Comparison of ENCODE assay signal across 8 mouse cellular contexts in the genomic region with DNA sequence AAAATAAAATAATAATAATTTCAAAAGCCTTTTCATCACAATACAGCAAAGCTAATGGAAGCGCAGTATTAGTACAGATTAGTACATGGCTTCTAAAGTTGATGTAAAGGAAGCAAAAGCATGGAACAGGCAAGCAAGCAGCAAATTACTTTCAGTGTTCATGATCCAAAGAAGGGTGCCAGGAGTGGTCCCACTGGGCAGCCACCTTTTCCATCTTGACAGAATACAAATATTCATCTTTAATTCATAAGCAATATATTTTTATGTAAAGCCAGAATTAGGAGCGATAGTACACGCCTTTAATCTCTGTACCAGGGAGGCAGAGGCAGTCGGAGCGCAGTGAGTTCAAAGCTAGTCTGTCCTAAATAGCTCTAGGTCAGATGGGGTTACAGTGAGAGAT. TPM values are rescaled to one million over a fixed set of nuclear protein-coding genes. Genes with fewer than 3 reads are reported as not detected.
A peak's percentile ranks its signal among the peaks of the same experiment; 100 is the strongest.
DNase-seq lines count a peak whose midpoint lies in the region; ATAC-seq and TF ChIP-seq lines count a peak whose summit lies in the region.
"Had no signal": no experiment of that assay in that cellular context is flagged by ENCODE, and none has a peak within 500 bp of the region (broad histone marks: within the 10 kb centered on the region; RNA-seq: fewer than 3 reads in every experiment).

No protein-coding gene starts in this region.

- H3K9me3 ChIP-seq in lung, embryonic 14.5 days (ENCODE audit: low read depth, low read length), result no peaks in the 10 kb centered on the region
- H3K9me3 ChIP-seq in forebrain, embryonic 11.5 days (ENCODE audit: control insufficient read depth, low read length), result no peaks in the 10 kb centered on the region
- no peaks in the 10 kb centered on the region for H3K9me3 ChIP-seq in limb, embryonic 12.5 days

- peak overlapping the region; percentile 100 for H3K4me2 ChIP-seq in lung, embryonic 14.5 days
- H3K4me2 ChIP-seq in forebrain, embryonic 11.5 days (ENCODE audit: low read depth, low read length, severe bottlenecking), result peak overlapping the region; percentile 89
- peak overlapping the region; percentile 100 for H3K4me2 ChIP-seq in limb, embryonic 12.5 days

- 64% methylated on average over 5 of the region's 5 CpGs for WGBS in lung, embryonic 14.5 days
- 81% methylated on average over 5 of the region's 5 CpGs for WGBS in forebrain, embryonic 11.5 days
- 73% methylated on average over 5 of the region's 5 CpGs for WGBS in limb, embryonic 12.5 days
- 75% methylated on average over 5 of the region's 5 CpGs for WGBS in small intestine, adult 2 months

- no peaks in the 10 kb centered on the region for H3K27me3 ChIP-seq in lung, embryonic 14.5 days (ENCODE audit: insufficient read depth, low read length)
- no peaks in the 10 kb centered on the region for H3K27me3 ChIP-seq in forebrain, embryonic 11.5 days (ENCODE audit: control insufficient read depth, insufficient read depth, low read length)
- no peaks in the 10 kb centered on the region for H3K27me3 ChIP-seq in limb, embryonic 12.5 days
- H3K27me3 ChIP-seq in small intestine, adult 2 months (ENCODE audit: control insufficient read depth, insufficient read depth, low read length), result no peaks in the 10 kb centered on the region

- H3K36me3 ChIP-seq in lung, embryonic 14.5 days (ENCODE audit: insufficient read depth), result peaks cover 12% of the 10 kb centered on the region
- H3K36me3 ChIP-seq in forebrain, embryonic 11.5 days (ENCODE audit: control insufficient read depth, insufficient read depth, low read length), result no peaks in the 10 kb centered on the region
- H3K36me3 ChIP-seq in limb, embryonic 12.5 days, result peaks cover 11% of the 10 kb centered on the region
- no peaks in the 10 kb centered on the region for H3K36me3 ChIP-seq in small intestine, adult 2 months (ENCODE audit: control insufficient read depth, insufficient read depth, low read length)

- no peak for TF ChIP-seq CTCF in lung, embryonic 14.5 days (IDR thresholded peaks at IDR 0.05; ENCODE audit: low read depth)
- TF ChIP-seq CTCF in small intestine, adult 2 months (IDR thresholded peaks at IDR 0.05; ENCODE audit: extremely low read depth, insufficient read length, insufficient replicate concordance, low read depth, low read length), result no peak

- H3K9ac ChIP-seq in lung, embryonic 14.5 days, result peak overlapping the region; percentile 70
- peak overlapping the region; percentile 65 for H3K9ac ChIP-seq in forebrain, embryonic 11.5 days (ENCODE audit: low read length)
- peak overlapping the region; percentile 67 for H3K9ac ChIP-seq in limb, embryonic 12.5 days (replicated peaks)

- H3K4me3 ChIP-seq in lung, embryonic 14.5 days (ENCODE audit: low read depth, low read length), result peak overlapping the region; percentile 72
- peak overlapping the region; percentile 66 for H3K4me3 ChIP-seq in forebrain, embryonic 11.5 days (ENCODE audit: low read depth, low read length)
- H3K4me3 ChIP-seq in limb, embryonic 12.5 days (replicated peaks), result peak overlapping the region; percentile 71
- no peak overlapping the region for H3K4me3 ChIP-seq in small intestine, adult 2 months (ENCODE audit: low read depth, low read length)

- peaks cover 3% of the 10 kb centered on the region for H3K4me1 ChIP-seq in lung, embryonic 14.5 days (ENCODE audit: insufficient read depth)
- peaks cover 5% of the 10 kb centered on the region for H3K4me1 ChIP-seq in forebrain, embryonic 11.5 days (replicated peaks; ENCODE audit: control insufficient read depth, insufficient read depth, low read length)
- H3K4me1 ChIP-seq in limb, embryonic 12.5 days (replicated peaks), result peaks cover 15% of the 10 kb centered on the region
- H3K4me1 ChIP-seq in small intestine, adult 2 months (ENCODE audit: control insufficient read depth, insufficient read depth, insufficient read length, low read length), result peaks cover 14% of the 10 kb centered on the region

- TF ChIP-seq POLR2A in small intestine, adult 2 months (IDR thresholded peaks at IDR 0.05; ENCODE audit: low read depth, low read length), result no peak

- peak overlapping the region; percentile 96 for H3K27ac ChIP-seq in lung, embryonic 14.5 days (ENCODE audit: low read depth)
- H3K27ac ChIP-seq in forebrain, embryonic 11.5 days (ENCODE audit: low read depth, low read length), result peak overlapping the region; percentile 73; the same call in 1 of the 2 replicates
- H3K27ac ChIP-seq in limb, embryonic 12.5 days, result peak overlapping the region; percentile 86
- H3K27ac ChIP-seq in small intestine, adult 2 months (ENCODE audit: insufficient read depth, low read depth, low read length), result peak overlapping the region; percentile 78; the same call in 1 of the 2 replicates

- DNase-seq in lung, embryonic 14.5 days, result no peak
- DNase-seq in lung, adult 18-20 months, result no peak
- DNase-seq in forebrain, embryonic 11.5 days (ENCODE audit: low spot score), result no peak
- DNase-seq in thymus, postnatal 14 days, result no peak
- no peak for DNase-seq in gastrocnemius, postnatal 25 days

- ATAC-seq in lung, embryonic 14.5 days (ENCODE audit: insufficient read depth), result no peak
- ATAC-seq in forebrain, embryonic 11.5 days (replicated peaks; ENCODE audit: low FRiP score), result no peak; the same call in 1 of the 2 replicates
- ATAC-seq in limb, embryonic 12.5 days (ENCODE audit: insufficient number of reproducible peaks, insufficient read depth, low FRiP score, low TSS enrichment, low read depth), result no peak

RNA-seq across cellular contexts. Expression of a gene that starts 5.9 kb away (rescaled TPM):
- 6.7 and 7.6 TPM in 2 replicates for polyA plus RNA-seq in lung, embryonic 14.5 days (2014; fragmentation: Nextera tagmentation; extraction: Ambion mirVana)
- 4.1 and 6.5 TPM in 2 replicates for polyA plus RNA-seq in forebrain, embryonic 11.5 days (2014; fragmentation: Nextera tagmentation; extraction: Ambion mirVana)
- polyA plus RNA-seq in limb, embryonic 12.5 days (2016; fragmentation: Nextera tagmentation; extraction: Ambion mirVana), result 4.2 and 5.1 TPM in 2 replicates
- polyA plus RNA-seq in small intestine, adult 2 months (2012; rRNA removed), result 3.8 and 4.5 TPM in 2 replicates
- total RNA-seq in gastrocnemius, postnatal 25 days (2021), result 1 to 10 TPM; 2.0 to 3.0 TPM

RNA-seq across cellular contexts. Expression of a gene that starts 7.0 kb away (rescaled TPM):
- not detected in 2 replicates for polyA plus RNA-seq in lung, embryonic 14.5 days (2014; fragmentation: Nextera tagmentation; extraction: Ambion mirVana)
- polyA plus RNA-seq in forebrain, embryonic 11.5 days (2014; fragmentation: Nextera tagmentation; extraction: Ambion mirVana), result not detected in 2 replicates
- not detected in 2 replicates for polyA plus RNA-seq in limb, embryonic 12.5 days (2016; fragmentation: Nextera tagmentation; extraction: Ambion mirVana)
- 0.33 and 0.62 TPM in 2 replicates for polyA plus RNA-seq in small intestine, adult 2 months (2012; rRNA removed)
- not detected for total RNA-seq in gastrocnemius, postnatal 25 days (2021)
- total RNA-seq: adrenal gland, postnatal 14 days had no signal

RNA-seq across cellular contexts. Expression of a gene that starts 14.1 kb away (rescaled TPM):
- polyA plus RNA-seq in lung, embryonic 14.5 days (2014; fragmentation: Nextera tagmentation; extraction: Ambion mirVana), result 4.2 and 5.1 TPM in 2 replicates
- 16.0 and 17.4 TPM in 2 replicates for polyA plus RNA-seq in forebrain, embryonic 11.5 days (2014; fragmentation: Nextera tagmentation; extraction: Ambion mirVana)
- 2.5 and 2.7 TPM in 2 replicates for polyA plus RNA-seq in limb, embryonic 12.5 days (2016; fragmentation: Nextera tagmentation; extraction: Ambion mirVana)
- 23.5 and 23.9 TPM in 2 replicates for polyA plus RNA-seq in small intestine, adult 2 months (2012; rRNA removed)
- total RNA-seq in gastrocnemius, postnatal 25 days (2021), result under 1 TPM; 0.51 to 0.62 TPM

RNA-seq across cellular contexts. Expression of a gene that starts 23.8 kb away (rescaled TPM):
- 12.2 and 14.1 TPM in 2 replicates for polyA plus RNA-seq in lung, embryonic 14.5 days (2014; fragmentation: Nextera tagmentation; extraction: Ambion mirVana)
- 5.8 and 6.4 TPM in 2 replicates for polyA plus RNA-seq in forebrain, embryonic 11.5 days (2014; fragmentation: Nextera tagmentation; extraction: Ambion mirVana)
- 5.4 and 6.4 TPM in 2 replicates for polyA plus RNA-seq in limb, embryonic 12.5 days (2016; fragmentation: Nextera tagmentation; extraction: Ambion mirVana)
- 2.4 and 3.7 TPM in 2 replicates for polyA plus RNA-seq in small intestine, adult 2 months (2012; rRNA removed)
- total RNA-seq in gastrocnemius, postnatal 25 days (2021), result 1 to 10 TPM; 1.5 to 1.8 TPM

RNA-seq across cellular contexts. Expression of a gene that starts 36.4 kb away (rescaled TPM):
- 1,312 and 1,358 TPM in 2 replicates for polyA plus RNA-seq in lung, embryonic 14.5 days (2014; fragmentation: Nextera tagmentation; extraction: Ambion mirVana)
- polyA plus RNA-seq in forebrain, embryonic 11.5 days (2014; fragmentation: Nextera tagmentation; extraction: Ambion mirVana), result 797 and 841 TPM in 2 replicates
- 892 and 981 TPM in 2 replicates for polyA plus RNA-seq in limb, embryonic 12.5 days (2016; fragmentation: Nextera tagmentation; extraction: Ambion mirVana)
- 205 and 258 TPM in 2 replicates for polyA plus RNA-seq in small intestine, adult 2 months (2012; rRNA removed)
- 100 to 1,000 TPM; 527 to 576 TPM for total RNA-seq in gastrocnemius, postnatal 25 days (2021)
